Comparison of ENCODE assay signal across 9 mouse cellular contexts in genomic region chr8:4193588-4193894, GRCm38 (mm10). TPM values are rescaled to one million over a fixed set of nuclear protein-coding genes. Genes with fewer than 3 reads are reported as not detected.
A peak's percentile ranks its signal among the peaks of the same experiment; 100 is the strongest.
DNase-seq lines count a peak whose midpoint lies in the region; ATAC-seq and TF ChIP-seq lines count a peak whose summit lies in the region.
"Had no signal": no experiment of that assay in that cellular context is flagged by ENCODE, and none has a peak within 500 bp of the region (broad histone marks: within the 10 kb centered on the region; RNA-seq: fewer than 3 reads in every experiment).

No protein-coding gene starts in this region.

- POLR2A ChIA-PET in Patski (lab: Charles Lee): interaction anchor here (0.8 to 1.5 kb wide), 2 partner anchors 59 to 65 kb away, joined by 3 read pairs; partner anchors contain the start of genes Ctxn1 and Snapc2

- no peaks in the 10 kb centered on the region for H3K9me3 ChIP-seq in kidney, embryonic 15.5 days (replicated peaks)
- no peaks in the 10 kb centered on the region for H3K9me3 ChIP-seq in forebrain, embryonic 16.5 days (ENCODE audit: control insufficient read depth, low read length)
- H3K9me3 ChIP-seq in midbrain, embryonic 12.5 days: no peaks in the 10 kb centered on the region
- H3K9me3 ChIP-seq: G1E had no signal

- peak; percentile 37 for ATAC-seq in kidney, embryonic 15.5 days (replicated peaks; ENCODE audit: low FRiP score)
- peak; percentile 53 for ATAC-seq in Patski
- peak; percentile 14 for ATAC-seq in forebrain, embryonic 16.5 days
- peak; percentile 16; the same call in 1 of the 2 replicates for ATAC-seq in midbrain, embryonic 12.5 days (ENCODE audit: low FRiP score, low read depth)

- in situ Hi-C loops in Patski (cut with MboI; ENCODE audit: low pct_unique_long_range_greater_than_20kb): loop anchor here (10.0 kb wide), 1 partner anchor 181 kb away; no protein-coding TSS in a partner anchor

- H3K27ac ChIP-seq in kidney, embryonic 15.5 days: no peak overlapping the region
- H3K27ac ChIP-seq in forebrain, embryonic 16.5 days (ENCODE audit: low read length): no peak overlapping the region
- 0 out of 2 replicates have a peak overlapping the region, but pooled peaks have one; percentile 75 for H3K27ac ChIP-seq in midbrain, embryonic 12.5 days (replicated peaks)

- 48% methylated on average over 7 of the region's 7 CpGs for WGBS in kidney, embryonic 15.5 days
- 51% methylated on average over 7 of the region's 7 CpGs for WGBS in forebrain, embryonic 16.5 days
- 57% methylated on average over 7 of the region's 7 CpGs for WGBS in midbrain, embryonic 12.5 days

- no peaks in the 10 kb centered on the region for H3K27me3 ChIP-seq in kidney, embryonic 15.5 days
- no peaks in the 10 kb centered on the region for H3K27me3 ChIP-seq in Patski
- no peaks in the 10 kb centered on the region for H3K27me3 ChIP-seq in forebrain, embryonic 16.5 days (replicated peaks; ENCODE audit: control insufficient read depth, insufficient read depth, low read length)
- H3K27me3 ChIP-seq in midbrain, embryonic 12.5 days: no peaks in the 10 kb centered on the region

- CTCF ChIA-PET in Patski (lab: Charles Lee): interaction anchor here (0.6 to 3.0 kb wide), 14 partner anchors 9 to 73 kb away, joined by 3 to 12 read pairs (median 5); partner anchors contain the start of gene Snapc2

- no peak overlapping the region for H3K4me3 ChIP-seq in kidney, embryonic 15.5 days (replicated peaks)
- H3K4me3 ChIP-seq in forebrain, embryonic 16.5 days (replicated peaks; ENCODE audit: low read length): no peak overlapping the region
- no peak overlapping the region for H3K4me3 ChIP-seq in midbrain, embryonic 12.5 days
- H3K4me3 ChIP-seq: erythroblast, embryonic 14.5 days had no signal

- peak overlapping the region; percentile 46 for H3K4me2 ChIP-seq in kidney, embryonic 15.5 days
- H3K4me2 ChIP-seq in forebrain, embryonic 16.5 days (ENCODE audit: low read length): no peak overlapping the region
- no peak overlapping the region for H3K4me2 ChIP-seq in midbrain, embryonic 12.5 days (replicated peaks)

- DNase-seq in kidney, postnatal 14 days: no peak
- no peak for DNase-seq in Patski (ENCODE audit: low read depth, low spot score)
- DNase-seq in thymus, postnatal 0 days (ENCODE audit: low spot score): no peak
- no peak for DNase-seq in retina, embryonic 14.5 days (ENCODE audit: low spot score)

- H3K4me1 ChIP-seq in kidney, embryonic 15.5 days: peaks cover 9% of the 10 kb centered on the region
- H3K4me1 ChIP-seq in forebrain, embryonic 16.5 days (replicated peaks; ENCODE audit: control insufficient read depth, insufficient read depth, low read length): peaks cover 16% of the 10 kb centered on the region
- peaks cover 20% of the 10 kb centered on the region for H3K4me1 ChIP-seq in midbrain, embryonic 12.5 days

- TF ChIP-seq CTCF in Patski (IDR thresholded peaks at IDR 0.05): no peak

- 0 out of 2 replicates have a peak, but pooled peaks cover 5% of the 10 kb centered on the region for H3K36me3 ChIP-seq in kidney, embryonic 15.5 days
- H3K36me3 ChIP-seq in forebrain, embryonic 16.5 days (ENCODE audit: control insufficient read depth, insufficient read depth): peaks cover 7% of the 10 kb centered on the region; the same call in 1 of the 2 replicates
- peaks cover 19% of the 10 kb centered on the region for H3K36me3 ChIP-seq in midbrain, embryonic 12.5 days
- H3K36me3 ChIP-seq: G1E had no signal

- no peak overlapping the region for H3K9ac ChIP-seq in kidney, embryonic 15.5 days
- H3K9ac ChIP-seq in forebrain, embryonic 16.5 days (replicated peaks; ENCODE audit: low read depth, low read length): no peak overlapping the region
- H3K9ac ChIP-seq in midbrain, embryonic 12.5 days (replicated peaks): no peak overlapping the region

RNA-seq across cellular contexts. Expression of gene Prr36, which starts 23.7 kb away (rescaled TPM):
- 4.4 and 4.9 TPM in 2 replicates for polyA plus RNA-seq in kidney, embryonic 15.5 days (2015; fragmentation: Nextera tagmentation; extraction: Ambion mirVana)
- polyA plus RNA-seq in Patski (2021): 0.12 TPM
- polyA plus RNA-seq in forebrain, embryonic 16.5 days (2015; fragmentation: Nextera tagmentation; extraction: Ambion mirVana): 47.7 and 49.0 TPM in 2 replicates
- 37.1 and 47.6 TPM in 2 replicates for polyA plus RNA-seq in midbrain, embryonic 12.5 days (2016; fragmentation: Nextera tagmentation; extraction: Ambion mirVana)
- 0.42 and 0.46 TPM in 2 replicates for polyA plus RNA-seq in thymus, postnatal 0 days (2015; fragmentation: Nextera tagmentation; extraction: Ambion mirVana)
- polyA plus RNA-seq: erythroblast, embryonic 14.5 days had no signal

RNA-seq across cellular contexts. Expression of gene Evi5l, which starts 27.2 kb away (rescaled TPM):
- polyA plus RNA-seq in kidney, embryonic 15.5 days (2015; fragmentation: Nextera tagmentation; extraction: Ambion mirVana): 23.7 and 28.8 TPM in 2 replicates
- 27.6 TPM for polyA plus RNA-seq in Patski (2021)
- polyA plus RNA-seq in forebrain, embryonic 16.5 days (2015; fragmentation: Nextera tagmentation; extraction: Ambion mirVana): 97.4 and 117 TPM in 2 replicates
- polyA plus RNA-seq in midbrain, embryonic 12.5 days (2016; fragmentation: Nextera tagmentation; extraction: Ambion mirVana): 60.4 and 64.5 TPM in 2 replicates
- polyA plus RNA-seq in thymus, postnatal 0 days (2015; fragmentation: Nextera tagmentation; extraction: Ambion mirVana): 18.1 and 22.5 TPM in 2 replicates

RNA-seq across cellular contexts. Expression of gene Lrrc8e, which starts 33.1 kb away (rescaled TPM):
- polyA plus RNA-seq in kidney, embryonic 15.5 days (2015; fragmentation: Nextera tagmentation; extraction: Ambion mirVana): 0.78 and 1.0 TPM in 2 replicates
- polyA plus RNA-seq in Patski (2021): 2.4 TPM
- 0.05 TPM in 1 of 2 replicates, not detected in the other for polyA plus RNA-seq in forebrain, embryonic 16.5 days (2015; fragmentation: Nextera tagmentation; extraction: Ambion mirVana)
- polyA plus RNA-seq in midbrain, embryonic 12.5 days (2016; fragmentation: Nextera tagmentation; extraction: Ambion mirVana): 0.13 TPM in 2 replicates
- polyA plus RNA-seq in thymus, postnatal 0 days (2015; fragmentation: Nextera tagmentation; extraction: Ambion mirVana): 0.85 and 0.91 TPM in 2 replicates
- polyA plus RNA-seq: erythroblast, embryonic 14.5 days had no signal

RNA-seq across cellular contexts. Expression of gene Map2k7, which starts 45.0 kb away (rescaled TPM):
- 28.0 and 31.5 TPM in 2 replicates for polyA plus RNA-seq in kidney, embryonic 15.5 days (2015; fragmentation: Nextera tagmentation; extraction: Ambion mirVana)
- polyA plus RNA-seq in Patski (2021): 63.2 TPM
- polyA plus RNA-seq in forebrain, embryonic 16.5 days (2015; fragmentation: Nextera tagmentation; extraction: Ambion mirVana): 24.3 and 28.9 TPM in 2 replicates
- 45.1 and 48.4 TPM in 2 replicates for polyA plus RNA-seq in midbrain, embryonic 12.5 days (2016; fragmentation: Nextera tagmentation; extraction: Ambion mirVana)
- 33.3 and 35.4 TPM in 2 replicates for polyA plus RNA-seq in thymus, postnatal 0 days (2015; fragmentation: Nextera tagmentation; extraction: Ambion mirVana)

RNA-seq across cellular contexts. Expression of gene Gm49320, which starts 45.1 kb away (rescaled TPM):
- 0.86 and 0.91 TPM in 2 replicates for polyA plus RNA-seq in kidney, embryonic 15.5 days (2015; fragmentation: Nextera tagmentation; extraction: Ambion mirVana)
- not detected for polyA plus RNA-seq in Patski (2021)
- 0.98 and 1.3 TPM in 2 replicates for polyA plus RNA-seq in forebrain, embryonic 16.5 days (2015; fragmentation: Nextera tagmentation; extraction: Ambion mirVana)
- polyA plus RNA-seq in midbrain, embryonic 12.5 days (2016; fragmentation: Nextera tagmentation; extraction: Ambion mirVana): 1.5 and 1.6 TPM in 2 replicates
- 0.21 and 0.26 TPM in 2 replicates for polyA plus RNA-seq in thymus, postnatal 0 days (2015; fragmentation: Nextera tagmentation; extraction: Ambion mirVana)
